Mouse (Mus musculus) cerebellum, adult 9-10 months (tissue): ENCODE measurements around the gene Kdm1b.
A peak's percentile ranks its signal among the peaks of the same experiment; 100 is the strongest.

ENCODE experiments used
- DNase-seq: peaks from one replicate; pipeline ENCODE4 v3.0.0; 2022

The Kdm1b gene

GRCm38 (mm10) chr13:47043030-47043680 is at the start of gene Kdm1b:
Gene Kdm1b (plus strand): TSS chr13:47043499.
- DNase-seq = peak; percentile 98

GRCm38 (mm10) chr13:46997355-46997754 is 45.9 kb upstream of the Kdm1b start:
- no peak for DNase-seq

GRCm38 (mm10) chr13:46999498-46999897 is 43.8 kb upstream of the Kdm1b start:
- no peak for DNase-seq

- DNase-seq = no peak
Measured at GRCm38 (mm10) chr13:47001590-47001989, 41.7 kb upstream of the Kdm1b start.

- no peak for DNase-seq
Measured at GRCm38 (mm10) chr13:47013740-47014139, 29.6 kb upstream of the Kdm1b start.

GRCm38 (mm10) chr13:47014334-47015194 is 28.7 kb upstream of the Kdm1b start, which contains the start of gene Nhlrc1:
Gene Nhlrc1 (minus strand): TSS chr13:47014850.
- peak; percentile 88 for DNase-seq

GRCm38 (mm10) chr13:47015195-47015501 is 28.2 kb upstream of the Kdm1b start:
- DNase-seq = no peak

GRCm38 (mm10) chr13:47017259-47017658 is 26.0 kb upstream of the Kdm1b start:
- peak; percentile 63 for DNase-seq

- DNase-seq = no peak
Measured at GRCm38 (mm10) chr13:47019774-47020173, 23.5 kb upstream of the Kdm1b start.

GRCm38 (mm10) chr13:47020798-47021197 is 22.5 kb upstream of the Kdm1b start:
- DNase-seq = no peak

- DNase-seq = no peak
Measured at GRCm38 (mm10) chr13:47030376-47031107, 12.8 kb upstream of the Kdm1b start.

- DNase-seq = no peak
Measured at GRCm38 (mm10) chr13:47033602-47034001, 9.7 kb upstream of the Kdm1b start.

GRCm38 (mm10) chr13:47037946-47038345 is 5.4 kb upstream of the Kdm1b start:
- DNase-seq = no peak

GRCm38 (mm10) chr13:47040061-47040460 is 3.2 kb upstream of the Kdm1b start:
- DNase-seq = no peak

- DNase-seq = peak; percentile 44
Measured at GRCm38 (mm10) chr13:47042024-47042633, 1.2 kb upstream of the Kdm1b start.

- DNase-seq = peak; percentile 60
Measured at GRCm38 (mm10) chr13:47043833-47044616, 726 bp downstream of the Kdm1b start.

GRCm38 (mm10) chr13:47044617-47044947 is 1.3 kb downstream of the Kdm1b start, which contains the start of gene Tpmt:
Gene Tpmt (minus strand): TSS chr13:47044737.
- no peak for DNase-seq

GRCm38 (mm10) chr13:47047996-47048395 is 4.7 kb downstream of the Kdm1b start:
- no peak for DNase-seq

GRCm38 (mm10) chr13:47050009-47050408 is 6.7 kb downstream of the Kdm1b start:
- DNase-seq = no peak

GRCm38 (mm10) chr13:47053971-47054370 is 10.7 kb downstream of the Kdm1b start:
- DNase-seq = no peak

- DNase-seq = no peak
Measured at GRCm38 (mm10) chr13:47056126-47056525, 12.8 kb downstream of the Kdm1b start.

GRCm38 (mm10) chr13:47056781-47057180 is 13.5 kb downstream of the Kdm1b start:
- DNase-seq = no peak
